ENCODE assay signal across 24 mouse cellular contexts in genomic region chr5:34661909-34662308, GRCm38 (mm10). TPM values are rescaled to one million over a fixed set of nuclear protein-coding genes. Genes with fewer than 3 reads are reported as not detected.
A peak's percentile ranks its signal among the peaks of the same experiment; 100 is the strongest.
DNase-seq lines count a peak whose midpoint lies in the region; ATAC-seq and TF ChIP-seq lines count a peak whose summit lies in the region.
"Had no signal": no experiment of that assay in that cellular context is flagged by ENCODE, and none has a peak within 500 bp of the region (broad histone marks: within the 10 kb centered on the region; RNA-seq: fewer than 3 reads in every experiment).

No protein-coding gene starts in this region.

- H3K4me1 ChIP-seq in testis, adult 2 months (ENCODE audit: control insufficient read depth, insufficient read depth, low read length), result no peaks in the 10 kb centered on the region; the same call in 1 of the 2 replicates
- H3K4me1 ChIP-seq in liver, embryonic 13.5 days (replicated peaks), result peaks cover 35% of the 10 kb centered on the region

- no peak for DNase-seq in layer of hippocampus, adult 2 months (ENCODE audit: low spot score in 2 of 2)
- no peak for DNase-seq in layer of hippocampus, adult 11-12 months (ENCODE audit: low spot score)
- DNase-seq in testis, postnatal 10 days (ENCODE audit: low spot score), result no peak
- DNase-seq in liver, embryonic 13.5 days, result no peak
- DNase-seq in kidney, adult 8-10 months, result no peak
- no peak for DNase-seq in right cerebral cortex, postnatal 4 days
- DNase-seq: cerebellum, adult 11-12 months; cerebellum, postnatal 14 days; gastrocnemius, postnatal 36 days; heart, postnatal 10 days; kidney, adult 11 months; left cerebral cortex, postnatal 4 days; lung, adult 18-20 months; lung, postnatal 14 days; right cerebral cortex, postnatal 14 days; spleen, adult 18-20 months; thymus, adult 18-20 months; thymus, postnatal 36 days had no signal

- no peaks in the 10 kb centered on the region for H3K9me3 ChIP-seq in liver, embryonic 13.5 days (replicated peaks)
- H3K9me3 ChIP-seq: forebrain, embryonic 13.5 days; hindbrain, embryonic 12.5 days; megakaryocyte, embryonic 14.5 days; midbrain, embryonic 13.5 days; neural tube, embryonic 12.5 days had no signal

- 0 out of 2 replicates have a peak, but pooled peaks have one; percentile 20 for TF ChIP-seq CTCF in layer of hippocampus, adult 2 months (conservative IDR thresholded peaks at IDR 0.05)
- TF ChIP-seq CTCF in testis, adult 2 months (IDR thresholded peaks at IDR 0.05; ENCODE audit: control insufficient read depth, insufficient read depth, insufficient replicate concordance, low read depth, low read length), result no peak

- no peaks in the 10 kb centered on the region; the same call in 1 of the 2 replicates for H3K36me3 ChIP-seq in testis, adult 2 months (ENCODE audit: control insufficient read depth, insufficient read depth, low read length)
- peaks cover 10% of the 10 kb centered on the region for H3K36me3 ChIP-seq in liver, embryonic 13.5 days
- H3K36me3 ChIP-seq: hindbrain, embryonic 12.5 days had no signal

- no peak for TF ChIP-seq POLR2A in testis, adult 2 months (IDR thresholded peaks at IDR 0.05; ENCODE audit: control insufficient read depth, low read depth, low read length)

- H3K27me3 ChIP-seq in testis, adult 2 months (ENCODE audit: control insufficient read depth, insufficient read depth, low read length), result no peaks in the 10 kb centered on the region
- no peaks in the 10 kb centered on the region for H3K27me3 ChIP-seq in liver, embryonic 13.5 days
- H3K27me3 ChIP-seq: forebrain, embryonic 13.5 days; hindbrain, embryonic 12.5 days; megakaryocyte, embryonic 14.5 days; midbrain, embryonic 13.5 days; neural tube, embryonic 12.5 days had no signal

- H3K4me3 ChIP-seq in layer of hippocampus, adult 2 months, result no peak overlapping the region
- H3K4me3 ChIP-seq in testis, adult 2 months (ENCODE audit: control insufficient read depth, low read depth, low read length), result peak overlapping the region; percentile 91; the same call in 1 of the 2 replicates
- H3K4me3 ChIP-seq in liver, embryonic 13.5 days (replicated peaks), result 0 out of 2 replicates have a peak overlapping the region, but pooled peaks have one; percentile 72
- H3K4me3 ChIP-seq: neural tube, embryonic 12.5 days had no signal

- H3K9ac ChIP-seq in liver, embryonic 13.5 days, result no peak overlapping the region
- H3K9ac ChIP-seq: forebrain, embryonic 13.5 days; hindbrain, embryonic 12.5 days; midbrain, embryonic 13.5 days; neural tube, embryonic 12.5 days had no signal

- no peak for ATAC-seq in liver, embryonic 13.5 days (ENCODE audit: low read depth)
- ATAC-seq: forebrain, embryonic 13.5 days; midbrain, embryonic 13.5 days had no signal

- H3K4me2 ChIP-seq in liver, embryonic 13.5 days, result peak overlapping the region; percentile 93

- WGBS in liver, embryonic 13.5 days (ENCODE audit: insufficient replicate concordance), result 78% methylated on average over 4 of the region's 4 CpGs

- H3K27ac ChIP-seq in layer of hippocampus, adult 2 months, result no peak overlapping the region
- H3K27ac ChIP-seq in testis, adult 2 months (ENCODE audit: control insufficient read depth, insufficient read depth, low read depth, low read length), result no peak overlapping the region
- H3K27ac ChIP-seq in liver, embryonic 13.5 days, result no peak overlapping the region
- H3K27ac ChIP-seq: forebrain, embryonic 13.5 days; hindbrain, embryonic 12.5 days; midbrain, embryonic 13.5 days; neural tube, embryonic 12.5 days had no signal

RNA-seq across cellular contexts. Expression of gene Grk4, which starts 1.7 kb away (rescaled TPM):
- 1 to 10 TPM; 4.5 to 6.3 TPM for total RNA-seq in layer of hippocampus, adult 2 months (2021)
- 40.0 and 42.0 TPM in 2 replicates for polyA plus RNA-seq in testis, adult 2 months (2012; rRNA removed)
- polyA plus RNA-seq in liver, embryonic 13.5 days (2015; fragmentation: Nextera tagmentation; extraction: Ambion mirVana), result 0.42 and 0.67 TPM in 2 replicates

RNA-seq across cellular contexts. Expression of gene Nop14, which starts 2.0 kb away (rescaled TPM):
- 10 to 100 TPM; 16.0 to 16.9 TPM for total RNA-seq in layer of hippocampus, adult 2 months (2021)
- 51.4 and 71.3 TPM in 2 replicates for polyA plus RNA-seq in testis, adult 2 months (2012; rRNA removed)
- 19.8 and 24.2 TPM in 2 replicates for polyA plus RNA-seq in liver, embryonic 13.5 days (2015; fragmentation: Nextera tagmentation; extraction: Ambion mirVana)

RNA-seq across cellular contexts. Expression of gene Mfsd10, which starts 24.9 kb away (rescaled TPM):
- total RNA-seq in layer of hippocampus, adult 2 months (2021), result 10 to 100 TPM; 38.3 to 48.1 TPM
- polyA plus RNA-seq in testis, adult 2 months (2012; rRNA removed), result 23.5 and 27.6 TPM in 2 replicates
- 56.3 and 65.9 TPM in 2 replicates for polyA plus RNA-seq in liver, embryonic 13.5 days (2015; fragmentation: Nextera tagmentation; extraction: Ambion mirVana)

Comparison
In these comparisons a context has a peak if more than half of its experiments do, and no peak if none do; other contexts are left out.
1. RNA of gene Grk4, which starts 1.7 kb away (polyA plus RNA-seq): 40.0 to 42.0 TPM in testis, adult 2 months; 0.42 to 0.67 TPM in liver, embryonic 13.5 days; every median in the first group is over 10 times any median in the second.